Mouse (Mus musculus) lung, postnatal 0 days (tissue): ENCODE measurements around the gene Dab2ip. TPM values are rescaled to one million over a fixed set of nuclear protein-coding genes. Genes with fewer than 3 reads are reported as not detected.

Experiments
- ATAC-seq: fragments of 200-750 bp; cut with Nextera tagmentation; 2 replicates; pipeline ENCODE4 v1.8.0; 2017; ENCODE audit warnings: moderate library complexity
- DNase-seq: peaks from one replicate; pipeline ENCODE4 v3.0.0-alpha.2; 2016; ENCODE audit warnings: low spot score
- H3K27ac ChIP-seq: fragments of 300-500 bp; sonication (generic); 2 replicates; pipeline ENCODE4 v1.5.1; 2014; ENCODE audit warnings: antibody characterized with exemption, mild to moderate bottlenecking, low read length, mixed read lengths
- H3K27me3 ChIP-seq: fragments of 300-500 bp; sonication (generic); replicated peaks from 2 replicates; pipeline ENCODE4 v1.6.1; 2014; ENCODE audit warnings: low read length, mixed read lengths; ENCODE audit not compliant: insufficient read depth
- H3K36me3 ChIP-seq: fragments of 300-500 bp; sonication (generic); 2 replicates; pipeline ENCODE4 v1.6.1; 2014; ENCODE audit warnings: low read length, mixed read lengths; ENCODE audit not compliant: insufficient read depth
- H3K4me1 ChIP-seq: fragments of 300-500 bp; sonication (generic); 2 replicates; pipeline ENCODE4 v1.6.1; 2014; ENCODE audit warnings: antibody characterized with exemption, low read depth, low read length, mixed read lengths; ENCODE audit not compliant: insufficient read depth
- H3K4me2 ChIP-seq: fragments of 300-500 bp; sonication (generic); replicated peaks from 2 replicates; pipeline ENCODE4 v1.6.1; 2014; ENCODE audit warnings: low read depth, mild to moderate bottlenecking, low read length, moderate library complexity, mixed read lengths
- H3K4me3 ChIP-seq: fragments of 300-500 bp; sonication (generic); 2 replicates; pipeline ENCODE4 v1.5.1; 2014; ENCODE audit warnings: low read depth, low read length
- H3K9ac ChIP-seq: fragments of 300-500 bp; sonication (generic); replicated peaks from 2 replicates; pipeline ENCODE4 v1.6.1; 2014; ENCODE audit warnings: low read depth, mild to moderate bottlenecking
- H3K9me3 ChIP-seq: fragments of 300-500 bp; sonication (generic); 2 replicates; pipeline ENCODE4 v1.6.1; 2016; ENCODE audit warnings: low read length, mixed read lengths
- CTCF ChIP-seq: IDR thresholded peaks from 2 replicates; pipeline ENCODE4 v1.5.1; 2016; ENCODE audit warnings: antibody characterized with exemption, mild to moderate bottlenecking
- EP300 ChIP-seq: IDR thresholded peaks from 2 replicates; pipeline ENCODE4 v1.6.1; 2016; ENCODE audit warnings: antibody characterized with exemption, mild to moderate bottlenecking, control low read depth
- WGBS: fragments of 180-500 bp; shearing (Covaris S2); extraction: QIAGEN DNeasy Blood & Tissue Kit; methylation state at CpG from one replicate; pipeline ENCODE4 v1.1.7; 2014; 5-methylcytosine and 5-hydroxymethylcytosine counted together
- polyA plus RNA-seq: library from polyadenylated mRNA; unstranded; fragments of >200 nt; fragmentation: Nextera tagmentation; extraction: Ambion mirVana; gene quantifications from 2 replicates; pipeline ENCODE4 v1.2.1, GENCODE M21; 2015

Dab2ip gene
- polyA plus RNA-seq, 1 experiment from 2014 or later, result 75.8 TPM

DNA sequence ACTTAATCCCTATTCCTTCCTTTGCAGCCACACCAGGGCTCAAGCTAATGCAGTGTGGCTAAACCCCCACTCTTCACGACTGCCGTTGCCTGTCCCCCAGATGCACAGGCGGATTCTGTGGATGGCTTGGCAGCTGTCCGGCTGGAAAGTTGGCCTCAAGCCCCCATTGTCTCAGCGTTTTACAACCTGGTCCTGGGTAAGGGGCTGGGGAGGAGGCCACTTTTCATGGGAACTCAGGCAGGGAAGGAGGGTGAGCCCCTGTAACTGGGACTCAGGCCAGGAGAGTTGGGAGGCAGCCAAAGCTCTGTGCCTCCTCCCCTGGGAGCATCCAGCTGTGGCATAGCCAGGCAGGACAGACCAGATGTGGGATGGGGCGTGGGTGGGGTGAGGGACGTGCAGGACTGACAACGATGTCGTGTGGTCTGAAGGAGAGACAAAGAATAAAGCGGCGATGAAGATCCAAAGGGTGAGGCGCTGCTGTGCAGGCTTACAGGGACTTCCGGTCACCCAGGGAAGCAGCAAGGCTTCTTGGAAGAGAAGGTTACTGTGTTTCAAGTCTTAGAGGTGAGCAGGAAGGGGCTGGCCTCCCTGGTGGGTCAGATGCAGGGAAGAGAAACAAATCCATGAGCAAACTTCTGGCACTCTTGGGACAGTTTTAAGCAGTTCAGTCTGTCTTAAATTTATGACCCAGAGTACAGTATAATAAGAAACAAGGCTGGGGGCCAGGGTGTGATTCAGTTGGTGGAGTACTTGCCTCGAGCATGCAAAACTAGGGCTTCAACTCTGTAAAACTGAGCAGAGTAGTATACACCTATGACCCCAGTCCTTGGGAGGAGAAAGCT is 43.8 kb upstream of the Dab2ip start:
- H3K9me3 ChIP-seq, result no peaks in the 10 kb centered on the region
- DNase-seq (peak; percentile 65), ATAC-seq (peak; percentile 78)
- 28% methylated on average over 14 of the region's 14 CpGs for WGBS
- H3K27me3 ChIP-seq, result no peaks in the 10 kb centered on the region
- H3K4me1 ChIP-seq, result peaks cover 5% of the 10 kb centered on the region; the same call in 1 of the 2 replicates
- TF ChIP-seq EP300 (no peak), CTCF (no peak)
- 0 out of 2 replicates have a peak overlapping the region, but pooled peaks have one; percentile 15 for H3K4me2 ChIP-seq
- no peak overlapping the region for H3K9ac ChIP-seq
- H3K27ac ChIP-seq, result 0 out of 2 replicates have a peak overlapping the region, but pooled peaks have one; percentile 38
- H3K36me3 ChIP-seq, result no peaks in the 10 kb centered on the region
- H3K4me3 ChIP-seq, result no peak overlapping the region

GRCm38 (mm10) chr2:35526612-35527242 is 31.3 kb upstream of the Dab2ip start:
- no peaks in the 10 kb centered on the region for H3K27me3 ChIP-seq
- no peaks in the 10 kb centered on the region for H3K36me3 ChIP-seq
- H3K9ac ChIP-seq, result no peak overlapping the region
- H3K4me3 ChIP-seq, result no peak overlapping the region
- no peak overlapping the region for H3K27ac ChIP-seq
- TF ChIP-seq CTCF (no peak), EP300 (no peak)
- no peak overlapping the region for H3K4me2 ChIP-seq
- ATAC-seq (no peak), DNase-seq (no peak)
- H3K4me1 ChIP-seq, result no peaks in the 10 kb centered on the region
- WGBS, result 89% methylated on average over 14 of the region's 14 CpGs
- H3K9me3 ChIP-seq, result no peaks in the 10 kb centered on the region

- 74% methylated on average over 2 of the region's 2 CpGs for WGBS
- ATAC-seq (no peak), DNase-seq (no peak)
Observed at GRCm38 (mm10) chr2:35529086-35529485, 29.0 kb upstream of the Dab2ip start.

DNA sequence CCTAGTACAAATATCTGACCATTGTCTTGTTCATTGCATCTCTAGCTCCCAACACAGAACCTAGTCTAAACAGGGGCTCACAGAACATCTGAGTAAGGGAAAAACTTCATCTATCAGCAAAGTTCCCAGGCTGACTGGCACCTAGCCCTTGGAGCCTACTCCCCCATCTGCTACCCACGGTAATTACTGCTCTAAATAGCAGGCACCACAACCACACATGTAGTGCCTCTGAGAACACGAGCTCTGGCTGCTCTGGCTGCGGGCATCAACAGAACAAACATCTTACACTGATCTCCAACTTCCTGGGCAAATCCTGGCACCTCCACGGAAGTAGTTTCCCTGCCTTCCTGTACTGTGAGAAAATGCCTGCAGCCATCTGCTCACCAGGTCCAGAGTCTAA is 28.2 kb upstream of the Dab2ip start:
- Histone ChIP-seq H3K4me2 (no peak overlapping the region), H3K36me3 (no peaks in the 10 kb centered on the region), H3K4me3 (no peak overlapping the region), H3K9me3 (no peaks in the 10 kb centered on the region), H3K27ac (no peak overlapping the region), H3K4me1 (no peaks in the 10 kb centered on the region), H3K27me3 (no peaks in the 10 kb centered on the region), H3K9ac (no peak overlapping the region)
- WGBS, result 54% methylated on average over 4 of the region's 4 CpGs
- ATAC-seq (no peak), DNase-seq (no peak)
- TF ChIP-seq EP300 (no peak), CTCF (no peak)

More at GRCm38 (mm10) chr2:35529086-35529485, 29.0 kb upstream of the Dab2ip start:
- H3K9ac ChIP-seq, result no peak overlapping the region
- no peaks in the 10 kb centered on the region for H3K4me1 ChIP-seq
- no peaks in the 10 kb centered on the region for H3K36me3 ChIP-seq
- TF ChIP-seq EP300 (no peak), CTCF (no peak)
- no peak overlapping the region for H3K27ac ChIP-seq
- H3K4me3 ChIP-seq, result no peak overlapping the region
- H3K4me2 ChIP-seq, result no peak overlapping the region
- no peaks in the 10 kb centered on the region for H3K27me3 ChIP-seq
- H3K9me3 ChIP-seq, result no peaks in the 10 kb centered on the region

GRCm38 (mm10) chr2:35530732-35531131 is 27.3 kb upstream of the Dab2ip start:
- H3K4me3 ChIP-seq, result no peak overlapping the region
- ATAC-seq (no peak), DNase-seq (no peak)
- 80% methylated on average over 10 of the region's 10 CpGs for WGBS
- no peak overlapping the region for H3K9ac ChIP-seq
- H3K4me2 ChIP-seq, result no peak overlapping the region
- H3K4me1 ChIP-seq, result no peaks in the 10 kb centered on the region
- no peak for TF ChIP-seq EP300
- no peak for TF ChIP-seq CTCF
- H3K36me3 ChIP-seq, result no peaks in the 10 kb centered on the region
- no peak overlapping the region for H3K27ac ChIP-seq
- no peaks in the 10 kb centered on the region for H3K27me3 ChIP-seq
- no peaks in the 10 kb centered on the region for H3K9me3 ChIP-seq

GRCm38 (mm10) chr2:35533646-35534045 is 24.4 kb upstream of the Dab2ip start:
- Histone ChIP-seq H3K4me3 (no peak overlapping the region), H3K4me1 (no peaks in the 10 kb centered on the region), H3K9ac (no peak overlapping the region), H3K27me3 (no peaks in the 10 kb centered on the region), H3K9me3 (no peaks in the 10 kb centered on the region), H3K36me3 (no peaks in the 10 kb centered on the region), H3K27ac (no peak overlapping the region), H3K4me2 (no peak overlapping the region)
- ATAC-seq (no peak; the same call in 1 of the 2 replicates), DNase-seq (no peak)
- TF ChIP-seq EP300, result no peak
- WGBS, result 62% methylated on average over 9 of the region's 9 CpGs
